Mouse (Mus musculus) ES-Bruce4 (cell line): Measurements from ENCODE around the gene Lrmda. TPM values are rescaled to one million over a fixed set of nuclear protein-coding genes. Genes with fewer than 3 reads are reported as not detected.

Source experiments
- H3K27ac ChIP-seq: 2 replicates; pipeline ENCODE4 v1.5.1; 2012; ENCODE audit warnings: low read length, inconsistent platforms; ENCODE audit not compliant: insufficient read depth
- H3K27me3 ChIP-seq: 2 replicates; pipeline ENCODE4 v1.6.1; 2012; ENCODE audit warnings: mild to moderate bottlenecking, low read length, inconsistent platforms; ENCODE audit not compliant: control insufficient read depth, poor library complexity, insufficient read depth, severe bottlenecking
- H3K36me3 ChIP-seq: 2 replicates; pipeline ENCODE4 v1.6.1; 2012; ENCODE audit warnings: inconsistent platforms, mild to moderate bottlenecking, low read length, moderate library complexity; ENCODE audit not compliant: control insufficient read depth, poor library complexity, insufficient read depth, severe bottlenecking
- H3K4me1 ChIP-seq: one replicate; pipeline ENCODE4 v1.8.1; 2011; ENCODE audit warnings: low read length; ENCODE audit not compliant: control insufficient read depth, insufficient read depth
- H3K4me3 ChIP-seq: 2 replicates; pipeline ENCODE4 v1.5.1; 2011; ENCODE audit warnings: low read depth, mild to moderate bottlenecking, low read length
- H3K9ac ChIP-seq: 2 replicates; pipeline ENCODE4 v1.6.1; 2012; ENCODE audit warnings: low read depth, mild to moderate bottlenecking, inconsistent platforms; ENCODE audit not compliant: poor library complexity, severe bottlenecking
- H3K9me3 ChIP-seq: replicated peaks from 2 replicates; pipeline ENCODE4 v1.6.1; 2012; ENCODE audit warnings: mild to moderate bottlenecking, low read length, inconsistent platforms; ENCODE audit not compliant: control insufficient read depth, poor library complexity, insufficient read depth, severe bottlenecking
- CTCF ChIP-seq: IDR thresholded peaks from one replicate; pipeline ENCODE4 v1.8.1; 2011; ENCODE audit warnings: low read depth, low read length
- EP300 ChIP-seq: IDR thresholded peaks from 2 replicates; pipeline ENCODE4 v1.6.1; 2011; ENCODE audit warnings: low read depth, low read length; ENCODE audit not compliant: insufficient read depth
- POLR2A ChIP-seq: IDR thresholded peaks from one replicate; pipeline ENCODE4 v1.8.1; 2011; ENCODE audit warnings: low read length; ENCODE audit not compliant: insufficient read depth
- polyA plus RNA-seq: library from polyadenylated mRNA; stranded (reverse); fragments of >200 nt; gene quantifications from 2 replicates; pipeline ENCODE4 v1.2.4, GENCODE M21; 2011; ENCODE audit warnings: low read depth; ENCODE audit not compliant: missing spikeins, insufficient read depth, insufficient read length

Gene Lrmda
- polyA plus RNA-seq, 1 experiment: not detected

DNA sequence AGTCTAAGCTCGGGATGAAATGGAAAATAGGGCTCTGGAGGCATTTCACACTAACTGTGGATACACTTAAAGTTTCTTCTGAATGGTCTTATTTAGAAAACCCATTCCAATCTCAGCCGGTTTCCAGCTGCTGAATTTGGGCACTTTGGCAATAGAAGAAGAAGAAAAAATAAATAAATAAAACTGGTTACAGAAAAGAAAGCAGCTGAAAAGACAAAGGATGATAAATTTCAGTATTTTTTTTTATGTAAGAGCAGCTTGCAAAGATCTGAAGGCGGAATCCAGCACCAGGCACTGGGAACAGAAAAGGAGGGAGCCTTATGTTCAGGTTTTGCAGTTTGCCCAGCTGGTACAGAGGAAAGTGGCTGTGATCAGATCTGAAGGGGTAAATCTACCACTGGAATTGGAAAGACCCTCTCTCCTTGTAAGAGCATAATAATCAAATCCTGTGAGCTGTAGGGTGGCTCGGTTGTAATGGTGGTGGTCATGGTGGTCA lies 478.2 kb downstream of the Lrmda start:
- H3K27me3 ChIP-seq: no peaks in the 10 kb centered on the region
- no peak overlapping the region for H3K27ac ChIP-seq
- H3K4me3 ChIP-seq: no peak overlapping the region
- H3K4me1 ChIP-seq: no peaks in the 10 kb centered on the region
- no peak overlapping the region for H3K9ac ChIP-seq
- no peak for TF ChIP-seq EP300
- TF ChIP-seq POLR2A: no peak
- no peak for TF ChIP-seq CTCF
- no peaks in the 10 kb centered on the region for H3K9me3 ChIP-seq
- no peaks in the 10 kb centered on the region for H3K36me3 ChIP-seq

DNA sequence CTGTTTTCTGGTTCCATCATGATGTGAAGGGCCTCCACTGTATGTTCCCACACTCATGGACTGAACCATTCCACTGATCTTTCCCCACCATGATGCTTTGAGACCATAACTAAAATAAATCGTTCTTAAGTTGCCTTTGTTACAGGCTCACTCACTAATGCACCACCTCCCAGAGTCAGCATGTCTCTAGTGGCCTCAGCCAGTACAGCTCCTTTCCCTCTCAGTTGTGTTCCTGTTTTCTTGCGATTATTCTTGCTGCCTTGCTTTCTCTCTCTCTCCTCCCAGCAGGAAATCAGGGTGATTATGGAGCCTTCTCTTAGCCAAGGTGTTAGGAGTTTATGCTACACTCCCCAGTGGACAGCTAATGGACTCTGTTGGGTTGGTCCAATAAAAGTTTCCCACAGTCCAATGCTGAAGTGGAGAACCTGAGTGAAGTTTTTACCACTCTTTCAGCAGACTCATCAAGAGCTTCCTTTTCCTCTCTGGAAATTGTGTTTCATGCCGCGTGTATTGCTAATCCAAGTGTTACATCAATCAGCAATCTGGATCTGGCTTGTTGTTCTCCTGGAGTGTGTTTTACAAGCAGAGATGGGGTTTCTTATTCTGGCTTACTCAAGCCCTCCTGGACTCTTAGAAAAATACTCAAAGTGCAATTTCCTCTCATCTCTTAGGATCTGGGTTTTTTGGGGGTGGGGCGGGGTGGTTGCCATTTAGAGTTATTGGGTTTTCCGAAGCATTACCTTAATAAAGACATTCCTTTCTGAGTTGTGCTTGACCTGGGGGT lies 490.4 kb downstream of the Lrmda start:
- TF ChIP-seq EP300: no peak
- TF ChIP-seq CTCF: no peak
- TF ChIP-seq POLR2A: no peak
- Histone ChIP-seq H3K9me3 (no peaks in the 10 kb centered on the region), H3K27ac (no peak overlapping the region), H3K36me3 (no peaks in the 10 kb centered on the region), H3K9ac (no peak overlapping the region), H3K27me3 (no peaks in the 10 kb centered on the region; the same call in 1 of the 2 replicates), H3K4me1 (no peaks in the 10 kb centered on the region), H3K4me3 (no peak overlapping the region)

DNA sequence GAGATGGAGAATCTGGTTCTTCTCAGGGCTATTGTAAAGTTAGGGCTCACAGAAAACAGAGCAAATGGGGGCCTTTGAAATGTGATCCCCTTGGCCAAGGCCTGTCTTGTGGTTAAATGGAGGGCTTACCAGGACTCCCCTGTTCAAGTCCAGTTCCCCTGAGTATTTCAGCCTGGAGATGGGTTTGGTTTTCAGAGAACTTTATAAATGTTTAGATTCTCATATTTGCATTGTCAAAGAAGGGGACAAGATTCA lies 490.9 kb downstream of the Lrmda start:
- Histone ChIP-seq H3K27me3 (no peaks in the 10 kb centered on the region; the same call in 1 of the 2 replicates), H3K4me3 (no peak overlapping the region), H3K4me1 (no peaks in the 10 kb centered on the region), H3K9ac (no peak overlapping the region), H3K9me3 (no peaks in the 10 kb centered on the region), H3K36me3 (no peaks in the 10 kb centered on the region), H3K27ac (no peak overlapping the region)
- TF ChIP-seq CTCF (no peak), EP300 (no peak)

DNA sequence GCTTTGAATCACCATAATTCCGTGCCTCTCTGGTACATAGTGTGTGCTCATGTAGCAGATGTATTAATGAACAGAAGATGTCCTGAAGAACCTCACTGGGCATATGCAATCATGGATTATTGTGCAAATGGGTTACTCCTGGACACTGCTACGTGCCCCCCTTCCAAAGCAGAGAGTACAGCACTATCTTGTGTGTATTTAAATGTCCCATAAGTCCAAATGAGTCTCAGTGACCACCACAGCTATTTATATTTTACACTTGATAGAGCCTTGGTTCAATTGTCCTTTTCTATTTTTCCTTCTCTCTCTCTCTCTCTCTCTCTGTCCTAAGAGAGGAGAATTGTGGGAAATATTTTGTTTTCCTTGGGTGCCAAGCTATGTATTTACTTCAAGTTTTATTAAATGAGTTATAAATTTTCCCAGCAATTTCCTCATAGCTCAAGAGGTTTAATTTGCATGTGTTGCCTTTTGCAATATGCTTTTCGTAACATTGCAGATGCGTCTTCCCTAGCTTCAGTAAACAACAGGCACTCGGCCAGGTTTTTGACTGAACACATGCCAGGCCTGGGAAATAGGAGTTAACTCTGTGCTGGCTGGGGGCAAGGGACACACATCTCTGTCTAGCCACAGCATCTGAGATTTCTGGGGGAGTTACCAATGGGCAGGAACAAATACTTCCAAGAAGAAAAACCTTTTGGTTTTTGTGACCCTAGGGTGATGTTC lies 495.0 kb downstream of the Lrmda start:
- Histone ChIP-seq H3K9ac (no peak overlapping the region), H3K27ac (no peak overlapping the region), H3K4me1 (no peaks in the 10 kb centered on the region), H3K36me3 (no peaks in the 10 kb centered on the region), H3K4me3 (no peak overlapping the region), H3K27me3 (no peaks in the 10 kb centered on the region), H3K9me3 (no peaks in the 10 kb centered on the region)
- no peak for TF ChIP-seq POLR2A
- TF ChIP-seq CTCF: no peak
- TF ChIP-seq EP300: no peak

DNA sequence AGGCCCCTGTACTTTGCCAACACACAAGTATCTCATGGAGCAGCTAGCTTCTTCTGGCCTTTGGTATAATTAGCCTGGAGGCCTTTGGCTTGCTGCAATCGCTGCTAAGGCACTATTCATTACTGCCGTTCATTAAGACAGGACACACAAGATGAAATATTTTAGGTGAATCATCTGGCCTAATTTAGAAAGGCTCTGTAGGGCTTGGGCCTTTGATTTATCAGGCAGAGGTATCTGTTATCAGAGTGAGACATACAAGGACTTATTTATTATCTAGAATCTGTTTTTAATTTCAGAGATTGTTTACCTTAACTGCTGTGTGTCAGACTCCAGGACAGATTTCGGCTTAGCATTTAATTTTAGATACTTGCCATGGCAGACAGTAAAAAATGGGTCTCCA lies 511.2 kb downstream of the Lrmda start:
- Histone ChIP-seq H3K36me3 (no peaks in the 10 kb centered on the region), H3K4me1 (no peaks in the 10 kb centered on the region), H3K27ac (no peak overlapping the region), H3K4me3 (no peak overlapping the region), H3K9ac (no peak overlapping the region), H3K9me3 (no peaks in the 10 kb centered on the region), H3K27me3 (no peaks in the 10 kb centered on the region)
- TF ChIP-seq CTCF: no peak
- no peak for TF ChIP-seq POLR2A
- no peak for TF ChIP-seq EP300

DNA sequence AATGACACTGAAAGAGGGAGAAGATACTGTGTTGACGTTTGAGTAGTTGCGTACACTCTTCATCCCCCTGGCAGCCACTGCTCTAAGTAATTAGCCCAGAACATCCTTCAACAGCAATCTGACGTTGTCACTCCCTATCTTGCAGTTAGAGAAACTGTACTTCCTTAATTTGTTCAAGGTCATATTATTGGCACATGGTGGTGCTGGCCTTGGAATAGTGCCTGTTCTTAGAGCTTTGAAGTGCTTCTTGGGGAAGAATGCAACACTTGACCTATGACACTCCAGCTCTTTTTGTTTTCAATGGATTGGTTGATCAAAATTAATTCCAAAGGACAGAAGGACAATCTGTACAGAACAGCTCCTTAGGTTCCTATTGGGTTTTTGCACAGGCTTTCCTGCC lies 514.0 kb downstream of the Lrmda start:
- H3K27me3 ChIP-seq: no peaks in the 10 kb centered on the region
- H3K9me3 ChIP-seq: no peaks in the 10 kb centered on the region
- no peaks in the 10 kb centered on the region for H3K4me1 ChIP-seq
- H3K4me3 ChIP-seq: no peak overlapping the region
- TF ChIP-seq POLR2A: no peak
- TF ChIP-seq CTCF: no peak
- no peak for TF ChIP-seq EP300
- H3K36me3 ChIP-seq: no peaks in the 10 kb centered on the region
- H3K27ac ChIP-seq: no peak overlapping the region
- no peak overlapping the region for H3K9ac ChIP-seq
